Mouse (Mus musculus) forebrain, embryonic 11.5 days (tissue): ENCODE measurements around the gene Olfr592. TPM values are rescaled to one million over a fixed set of nuclear protein-coding genes. Genes with fewer than 3 reads are reported as not detected.
"Not testable (repeated sequence)": the region's sequence is repeated elsewhere in the genome, so short reads cannot be mapped to it uniquely, and the experiment has no call there.

Experiments used
- ATAC-seq: fragments of 200-750 bp; cut with Nextera tagmentation; replicated peaks from 2 replicates; pipeline ENCODE4 v1.8.0; 2017; ENCODE audit warnings: moderate TSS enrichment; ENCODE audit not compliant: low FRiP score
- DNase-seq: peaks from one replicate; pipeline ENCODE4 v3.0.0-alpha.2; 2017; ENCODE audit warnings: low spot score
- H3K27ac ChIP-seq: fragments of 300-500 bp; sonication (generic); 2 replicates; pipeline ENCODE4 v1.5.1; 2014; ENCODE audit warnings: low read depth, low read length
- H3K27me3 ChIP-seq: fragments of 300-500 bp; sonication (generic); 2 replicates; pipeline ENCODE4 v1.6.1; 2014; ENCODE audit warnings: mild to moderate bottlenecking, low read length, mixed read lengths; ENCODE audit not compliant: control insufficient read depth, insufficient read depth
- H3K36me3 ChIP-seq: fragments of 300-500 bp; sonication (generic); 2 replicates; pipeline ENCODE4 v1.6.1; 2014; ENCODE audit warnings: mild to moderate bottlenecking, low read length, moderate library complexity, mixed read lengths; ENCODE audit not compliant: control insufficient read depth, insufficient read depth
- H3K4me1 ChIP-seq: fragments of 300-500 bp; sonication (generic); replicated peaks from 2 replicates; pipeline ENCODE4 v1.6.1; 2014; ENCODE audit warnings: low read length, mixed read lengths; ENCODE audit not compliant: control insufficient read depth, insufficient read depth
- H3K4me2 ChIP-seq: fragments of 300-500 bp; sonication (generic); 2 replicates; pipeline ENCODE4 v1.6.1; 2014; ENCODE audit warnings: low read depth, mild to moderate bottlenecking, low read length, moderate library complexity, mixed read lengths; ENCODE audit not compliant: severe bottlenecking
- H3K4me3 ChIP-seq: fragments of 300-500 bp; sonication (generic); 2 replicates; pipeline ENCODE4 v1.5.1; 2014; ENCODE audit warnings: low read depth, low read length
- H3K9ac ChIP-seq: fragments of 300-500 bp; sonication (generic); 2 replicates; pipeline ENCODE4 v1.6.1; 2014; ENCODE audit warnings: low read length
- H3K9me3 ChIP-seq: fragments of 300-500 bp; sonication (generic); 2 replicates; pipeline ENCODE4 v1.6.1; 2016; ENCODE audit warnings: low read length, mixed read lengths; ENCODE audit not compliant: control insufficient read depth
- WGBS: fragments of 180-500 bp; shearing (Covaris S2); extraction: QIAGEN DNeasy Blood & Tissue Kit; methylation state at CpG from one replicate; pipeline ENCODE4 v1.1.7; 2014; 5-methylcytosine and 5-hydroxymethylcytosine counted together
- polyA plus RNA-seq: library from polyadenylated mRNA; unstranded; fragments of >200 nt; fragmentation: Nextera tagmentation; extraction: Ambion mirVana; gene quantifications from 2 replicates; pipeline ENCODE4 v1.2.1, GENCODE M21; 2014

Olfr592 gene
- polyA plus RNA-seq, result not detected in 2 replicates

DNA sequence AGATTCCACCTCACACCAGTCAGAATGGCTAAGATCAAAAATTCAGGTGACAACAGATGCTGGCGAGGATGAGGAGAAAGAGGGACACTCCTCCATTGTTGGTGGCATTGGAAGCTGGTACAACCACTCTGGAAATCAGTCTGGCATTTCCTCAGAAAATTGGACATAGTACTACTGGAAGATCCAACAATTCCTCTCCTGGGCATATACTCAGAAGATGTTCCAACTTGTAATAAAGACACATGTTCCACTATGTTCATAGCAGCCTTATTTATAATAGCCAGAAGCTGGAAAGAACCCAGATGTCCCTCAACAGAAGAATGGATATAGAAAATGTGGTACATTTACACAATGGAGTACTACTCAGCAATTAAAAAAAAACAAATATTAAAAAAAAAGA, at the start of gene Olfr592:
TSS of gene Olfr592 (plus strand) at position 301 of the 400 bp plus-strand sequence.
- not testable (repeated sequence) for H3K4me3 ChIP-seq, H3K9ac ChIP-seq, ATAC-seq, H3K27ac ChIP-seq, H3K4me1 ChIP-seq, H3K36me3 ChIP-seq, DNase-seq, H3K4me2 ChIP-seq, H3K27me3 ChIP-seq, H3K9me3 ChIP-seq
- 69% methylated on average over 1 of the region's 1 CpGs for WGBS

DNA sequence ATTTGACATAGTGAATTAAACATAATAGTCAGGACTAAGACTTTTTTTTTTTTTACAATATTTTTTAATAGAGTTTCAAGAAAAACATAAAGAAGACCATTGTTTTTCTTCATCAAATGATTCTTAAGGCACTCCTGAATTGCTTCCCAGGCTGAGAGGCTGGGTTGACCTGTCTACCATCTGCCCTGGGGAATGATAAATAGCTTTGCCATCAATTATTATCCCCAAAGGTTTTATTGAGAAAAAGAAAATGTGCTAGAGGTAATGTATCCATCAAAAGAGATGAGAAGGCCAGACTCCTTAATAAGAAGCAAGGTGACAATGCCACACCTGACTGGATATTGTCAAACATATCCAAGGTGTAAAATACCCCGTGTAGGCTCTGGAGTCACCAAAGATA, 44.0 kb upstream of the Olfr592 start, which contains the start of gene Olfr588-ps1:
TSS of gene Olfr588-ps1 (plus strand) at position 301 of the 400 bp plus-strand sequence.
- Histone ChIP-seq H3K4me2 (no peak within 1 kb of the TSS), H3K27me3 (no peaks in the 10 kb centered on the region), H3K4me3 (no peak within 1 kb of the TSS), H3K4me1 (no peaks in the 10 kb centered on the region), H3K9me3 (no peaks in the 10 kb centered on the region), H3K36me3 (no peaks in the 10 kb centered on the region), H3K27ac (no peak within 1 kb of the TSS), H3K9ac (no peak within 1 kb of the TSS)
- WGBS, result 91% methylated on average over 1 of the region's 1 CpGs
- DNase-seq (no peak), ATAC-seq (no peak)

DNA sequence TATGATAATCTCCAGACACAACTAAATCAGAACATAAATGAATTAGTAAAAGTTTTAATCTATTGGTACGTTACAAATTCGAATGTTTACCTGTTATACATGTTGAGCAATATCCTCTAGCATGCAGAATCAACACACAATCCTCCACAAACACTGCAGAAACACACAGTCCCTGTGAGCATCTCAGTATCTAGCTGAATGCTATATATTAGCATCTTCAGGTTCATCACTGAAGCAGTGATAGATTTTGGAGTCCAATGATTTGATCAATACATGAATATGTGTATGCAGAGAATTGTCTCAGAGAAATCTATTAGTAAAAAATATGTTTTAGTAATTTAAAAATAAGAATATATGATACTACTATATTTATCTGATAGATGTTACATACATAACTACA, 28.3 kb upstream of the Olfr592 start, which contains the start of gene Olfr589:
TSS of gene Olfr589 (minus strand) at position 101 of the 400 bp plus-strand sequence.
- H3K27me3 ChIP-seq, result no peaks in the 10 kb centered on the region
- H3K4me3 ChIP-seq, result no peak within 1 kb of the TSS
- ATAC-seq (no peak), DNase-seq (no peak)
- no peaks in the 10 kb centered on the region for H3K36me3 ChIP-seq
- no peak within 1 kb of the TSS for H3K4me2 ChIP-seq
- no peak within 1 kb of the TSS for H3K27ac ChIP-seq
- no peak within 1 kb of the TSS for H3K9ac ChIP-seq
- 76% methylated on average over 2 of the region's 2 CpGs for WGBS
- no peaks in the 10 kb centered on the region for H3K4me1 ChIP-seq
- H3K9me3 ChIP-seq, result no peaks in the 10 kb centered on the region

DNA sequence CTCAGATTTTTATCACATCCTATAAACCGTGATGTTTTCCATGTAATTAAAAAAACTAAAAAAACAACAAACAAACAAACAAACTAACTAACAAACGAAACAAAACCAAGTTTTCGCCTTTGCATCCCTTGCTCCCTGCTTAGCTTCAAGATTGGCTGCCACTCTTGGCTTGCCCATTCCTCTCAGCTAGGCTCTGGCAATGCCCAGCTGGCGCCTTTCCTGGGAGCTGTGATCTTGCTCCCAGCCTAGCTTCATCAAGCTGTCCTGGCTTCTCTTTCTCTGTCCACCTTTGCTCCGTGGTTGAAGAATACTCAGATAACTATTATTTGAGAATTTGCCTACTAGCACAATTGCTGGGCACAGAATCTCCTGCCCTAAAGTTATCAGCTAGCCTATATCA, 14.9 kb upstream of the Olfr592 start:
- Histone ChIP-seq H3K27me3 (no peaks in the 10 kb centered on the region), H3K9me3 (no peaks in the 10 kb centered on the region), H3K4me2 (no peak overlapping the region), H3K36me3 (no peaks in the 10 kb centered on the region), H3K4me1 (no peaks in the 10 kb centered on the region), H3K9ac (no peak overlapping the region), H3K27ac (no peak overlapping the region), H3K4me3 (no peak overlapping the region)
- no peak for DNase-seq
- WGBS, result 81% methylated on average over 5 of the region's 5 CpGs
- ATAC-seq, result no peak

DNA sequence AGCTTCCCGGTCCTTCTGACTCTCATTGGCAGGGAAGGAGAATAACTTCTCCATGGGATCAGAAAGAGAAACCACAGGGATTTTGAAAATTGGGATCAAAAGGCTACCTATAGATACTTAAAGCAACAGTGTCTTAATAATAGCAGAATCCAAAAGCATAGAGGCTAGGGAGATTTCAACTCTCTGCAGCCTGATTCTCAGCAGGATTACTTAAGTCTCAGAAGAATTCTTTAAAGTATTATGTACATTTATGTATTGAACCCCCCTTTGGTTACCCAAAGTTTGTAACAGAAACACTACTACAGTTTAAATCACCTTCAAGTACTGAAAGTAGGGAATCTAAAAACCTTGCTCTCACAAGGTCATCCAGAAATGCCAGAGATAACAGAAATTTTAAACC, 6.4 kb upstream of the Olfr592 start, which contains the start of gene Olfr591:
TSS of gene Olfr591 (minus strand) at position 101 of the 400 bp plus-strand sequence.
- Histone ChIP-seq H3K4me2 (no peak within 1 kb of the TSS), H3K9me3 (peaks cover 3% of the 10 kb centered on the region; the same call in 1 of the 2 replicates), H3K4me3 (no peak within 1 kb of the TSS), H3K9ac (no peak within 1 kb of the TSS), H3K27me3 (no peaks in the 10 kb centered on the region), H3K4me1 (no peaks in the 10 kb centered on the region), H3K27ac (no peak within 1 kb of the TSS), H3K36me3 (no peaks in the 10 kb centered on the region)
- no peak for DNase-seq
- ATAC-seq, result no peak
- 73% methylated on average over 1 of the region's 1 CpGs for WGBS

DNA sequence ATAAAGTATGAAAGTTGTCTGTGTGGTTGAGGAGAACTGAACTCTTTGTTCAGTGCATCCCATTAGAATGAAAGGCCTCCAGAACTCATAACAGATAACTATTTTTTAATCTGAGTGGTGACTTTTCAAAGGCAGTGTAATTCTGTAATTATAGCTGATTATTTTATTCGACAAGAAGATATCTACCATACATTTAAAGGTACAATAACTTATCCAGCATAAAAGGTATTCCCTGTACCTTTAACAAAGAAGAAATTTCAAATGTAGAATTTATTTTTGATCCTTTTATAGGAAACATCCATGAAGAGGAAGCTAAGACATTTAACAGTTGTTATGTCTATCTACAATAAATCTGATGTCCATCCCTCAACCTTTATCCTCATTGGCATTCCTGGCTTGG, 27.0 kb downstream of the Olfr592 start, which contains the start of gene Olfr593:
TSS of gene Olfr593 (plus strand) at position 301 of the 400 bp plus-strand sequence.
- no peak within 1 kb of the TSS for H3K4me3 ChIP-seq
- DNase-seq (no peak), ATAC-seq (no peak)
- no peaks in the 10 kb centered on the region for H3K9me3 ChIP-seq
- no peaks in the 10 kb centered on the region for H3K4me1 ChIP-seq
- no peaks in the 10 kb centered on the region for H3K27me3 ChIP-seq
- no peak within 1 kb of the TSS for H3K27ac ChIP-seq
- no peak within 1 kb of the TSS for H3K9ac ChIP-seq
- 86% methylated on average over 1 of the region's 1 CpGs for WGBS
- no peak within 1 kb of the TSS for H3K4me2 ChIP-seq
- H3K36me3 ChIP-seq, result no peaks in the 10 kb centered on the region

DNA sequence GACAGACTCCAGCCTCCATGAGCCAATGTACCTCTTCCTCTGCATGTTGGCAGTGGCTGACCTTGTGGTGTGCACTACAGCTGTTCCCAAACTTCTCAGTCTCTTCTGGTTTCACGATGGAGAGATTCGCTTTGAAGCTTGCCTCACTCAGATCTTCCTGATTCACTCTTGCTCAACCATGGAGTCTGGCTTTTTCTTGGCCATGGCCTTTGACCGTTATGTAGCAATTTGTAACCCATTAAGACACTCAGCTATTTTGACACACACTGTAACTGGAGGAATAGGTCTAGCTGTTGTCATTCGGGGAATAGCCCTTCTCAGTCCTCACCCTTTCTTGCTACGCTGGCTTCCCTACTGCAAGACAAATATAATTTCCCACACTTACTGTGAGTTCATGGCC, 27.4 kb downstream of the Olfr592 start:
- not testable (repeated sequence) for H3K9ac ChIP-seq, H3K4me1 ChIP-seq, DNase-seq, H3K9me3 ChIP-seq, H3K27me3 ChIP-seq, H3K4me2 ChIP-seq, H3K27ac ChIP-seq, H3K36me3 ChIP-seq, ATAC-seq, H3K4me3 ChIP-seq
- 85% methylated on average over 5 of the region's 5 CpGs for WGBS

DNA sequence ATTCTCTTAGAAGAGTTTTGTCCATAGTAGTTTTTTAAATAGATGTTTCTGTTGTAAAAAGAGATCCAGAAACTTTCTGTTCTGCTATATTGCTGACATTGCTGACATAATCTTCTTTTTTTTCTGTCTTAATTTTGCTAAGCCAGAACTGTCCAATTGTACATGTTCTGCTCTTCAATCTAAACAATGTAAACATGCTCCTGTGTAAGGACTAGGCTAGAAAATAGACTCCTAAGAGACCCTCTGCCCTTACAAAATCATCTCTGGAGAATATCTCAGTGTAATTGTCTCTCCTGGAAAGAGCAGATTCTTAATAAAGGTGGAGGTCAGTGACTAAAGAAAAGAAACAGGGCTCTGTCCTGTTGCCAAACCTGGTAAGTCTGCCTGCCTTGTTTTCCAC, 32.1 kb downstream of the Olfr592 start, which contains the start of gene Olfr594:
TSS of gene Olfr594 (plus strand) at position 301 of the 400 bp plus-strand sequence.
- no peaks in the 10 kb centered on the region for H3K36me3 ChIP-seq
- H3K4me3 ChIP-seq, result no peak within 1 kb of the TSS

More for the DNA sequence above, 32.1 kb downstream of the Olfr592 start, which contains the start of gene Olfr594:
- Histone ChIP-seq H3K4me2 (no peak within 1 kb of the TSS), H3K27me3 (no peaks in the 10 kb centered on the region), H3K9ac (no peak within 1 kb of the TSS), H3K27ac (no peak within 1 kb of the TSS), H3K4me1 (no peaks in the 10 kb centered on the region), H3K9me3 (no peaks in the 10 kb centered on the region)
- ATAC-seq (no peak), DNase-seq (no peak)
